Mouse (Mus musculus) erythroblast, adult 5-6 weeks (primary cell): Measurements from ENCODE around the gene Efl1. TPM values are rescaled to one million over a fixed set of nuclear protein-coding genes. Genes with fewer than 3 reads are reported as not detected.

ENCODE experiments used
- ATAC-seq: replicated peaks from 2 replicates; pipeline ENCODE4 v1.8.0; 2016; ENCODE audit warnings: moderate number of reproducible peaks, mild to moderate bottlenecking, moderate TSS enrichment, inconsistent platforms; ENCODE audit not compliant: poor library complexity, low FRiP score, severe bottlenecking
- total RNA-seq, 2 experiments: library from RNA; stranded (forward) in 1 of 2; stranded (reverse) in 1 of 2; fragments of 150-400 nt in 1 of 2; fragments of 200-764, 138-1000 nt in 1 of 2; gene quantifications; 2 replicates each; pipeline versions ENCODE4 v1.2.3 to v1.2.4; 2015 to 2017; ENCODE audit warnings: low replicate concordance in 2 of 2

Efl1 gene
- total RNA-seq (2015; ENCODE audit: low replicate concordance) (1.9 and 3.1 TPM in 2 replicates), total RNA-seq (2017; ENCODE audit: low replicate concordance) (6.4 and 8.5 TPM in 2 replicates)

DNA sequence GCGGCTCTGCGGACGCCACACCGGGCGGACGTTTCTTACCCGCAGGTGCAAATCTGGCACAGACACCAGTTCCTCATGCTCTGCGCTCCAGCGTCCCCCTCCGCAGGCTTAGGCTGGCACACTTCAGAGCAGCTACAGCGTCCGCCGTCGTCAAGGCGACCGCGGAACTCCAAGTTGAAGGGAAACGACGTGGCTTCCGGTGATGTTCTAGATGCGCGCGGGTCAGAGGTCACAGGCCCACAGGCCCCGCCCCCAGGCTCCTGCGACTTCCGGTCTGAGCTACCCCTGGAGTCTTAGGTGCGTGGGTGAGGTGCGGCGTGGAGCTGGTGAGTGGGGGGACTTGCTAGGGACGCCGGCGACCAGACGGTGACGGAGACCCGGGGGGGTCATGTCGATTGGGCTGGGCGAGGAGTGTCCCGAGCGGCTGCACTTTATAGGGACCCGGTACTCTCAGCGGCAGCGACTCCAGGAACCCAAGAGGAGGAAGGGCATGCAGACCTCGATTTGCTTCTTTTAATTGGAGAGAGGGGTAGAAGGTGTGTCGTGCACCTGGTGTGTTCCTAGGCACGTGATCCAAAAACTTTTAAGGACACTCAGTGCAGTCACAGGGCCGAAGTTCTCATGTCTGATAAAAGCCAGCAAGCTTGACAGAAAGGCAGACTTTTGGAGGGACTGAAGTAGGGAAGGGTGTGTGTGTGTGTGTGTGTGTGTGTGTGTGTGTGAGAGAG lies at the start of gene Efl1, which contains the start of gene Saxo2:
Gene Efl1, plus strand, starts transcription at position 262 of the 728 bp plus-strand sequence.
Gene Saxo2, minus strand, starts transcription at position 176 of the 728 bp plus-strand sequence.
- ATAC-seq = peak; percentile 99

DNA sequence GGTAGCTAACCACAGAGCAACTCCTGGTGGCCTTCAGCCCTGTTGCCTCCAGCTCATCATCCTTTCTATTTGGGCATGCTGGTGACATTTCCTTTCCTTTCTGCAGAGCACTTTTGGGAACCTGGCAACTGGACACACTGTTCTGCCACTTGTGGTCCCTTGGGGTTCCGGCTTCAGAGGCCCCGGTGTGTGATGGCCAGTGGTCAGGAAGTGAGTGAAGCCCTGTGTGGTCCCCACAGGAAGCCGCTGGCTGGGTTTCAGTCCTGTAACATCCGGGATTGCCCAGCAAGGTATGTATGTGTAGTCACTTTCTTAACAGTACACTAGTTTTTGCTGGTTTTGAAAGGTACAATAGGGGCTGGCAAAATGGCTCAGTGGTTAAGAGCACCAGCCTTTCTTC lies 46.4 kb upstream of the Efl1 start:
- ATAC-seq = no peak

DNA sequence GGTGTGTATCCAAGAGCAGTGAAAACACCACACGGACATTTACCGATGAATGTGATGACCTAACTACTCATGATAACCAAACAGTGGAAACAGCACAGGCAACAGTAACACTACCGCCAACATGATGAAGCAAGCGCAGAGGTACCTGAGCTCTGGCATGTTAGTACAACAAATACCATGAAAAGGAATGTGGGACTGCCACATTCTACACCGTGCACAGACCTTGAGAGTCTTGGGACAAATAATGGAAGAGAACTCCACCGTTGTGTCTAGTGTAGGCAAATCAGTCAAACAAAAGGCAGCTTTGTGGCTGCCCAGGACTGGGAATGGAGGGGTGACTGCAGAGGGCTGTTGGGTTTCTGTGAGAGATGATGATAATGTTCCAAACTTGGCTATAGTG lies 43.0 kb upstream of the Efl1 start:
- no peak for ATAC-seq

DNA sequence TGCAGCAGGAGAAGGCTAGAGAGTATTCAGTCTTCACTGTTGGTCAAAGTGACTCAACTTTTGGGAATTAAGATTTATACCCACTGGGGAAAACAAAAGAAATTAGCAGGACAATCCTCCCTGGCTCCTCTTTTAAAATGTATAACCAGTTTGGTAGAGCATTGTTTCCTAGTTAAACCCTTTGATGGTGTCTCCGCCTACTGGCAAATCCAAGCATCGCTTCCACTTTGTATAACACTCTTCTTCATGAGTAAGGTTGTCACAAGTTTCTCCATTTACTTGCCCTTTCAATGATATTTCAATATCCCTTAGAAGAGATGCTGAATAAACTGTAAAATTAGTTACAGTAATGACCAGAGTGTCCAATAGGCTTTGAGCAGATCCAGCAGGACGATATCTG lies 38.8 kb upstream of the Efl1 start:
- no peak for ATAC-seq

DNA sequence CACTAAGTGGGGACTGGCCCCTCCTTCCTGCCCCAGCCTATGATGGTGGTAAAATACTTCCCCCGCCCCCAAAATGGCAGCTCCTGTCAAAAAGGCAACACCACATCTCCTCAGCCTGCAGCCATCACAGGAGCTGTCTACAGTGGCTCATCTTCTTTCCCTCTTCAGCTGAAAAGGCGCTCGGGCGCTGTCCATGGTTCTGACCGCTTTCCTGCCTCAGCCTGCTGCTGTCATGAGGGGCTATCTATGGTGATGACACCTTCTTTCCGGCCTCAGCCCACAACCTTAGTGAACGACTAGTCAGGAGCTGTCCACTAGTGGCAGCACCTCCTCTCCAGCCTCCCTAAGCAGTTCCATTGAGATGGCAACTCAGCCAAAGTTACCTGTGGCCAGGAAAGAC lies 23.1 kb upstream of the Efl1 start:
- no peak for ATAC-seq

DNA sequence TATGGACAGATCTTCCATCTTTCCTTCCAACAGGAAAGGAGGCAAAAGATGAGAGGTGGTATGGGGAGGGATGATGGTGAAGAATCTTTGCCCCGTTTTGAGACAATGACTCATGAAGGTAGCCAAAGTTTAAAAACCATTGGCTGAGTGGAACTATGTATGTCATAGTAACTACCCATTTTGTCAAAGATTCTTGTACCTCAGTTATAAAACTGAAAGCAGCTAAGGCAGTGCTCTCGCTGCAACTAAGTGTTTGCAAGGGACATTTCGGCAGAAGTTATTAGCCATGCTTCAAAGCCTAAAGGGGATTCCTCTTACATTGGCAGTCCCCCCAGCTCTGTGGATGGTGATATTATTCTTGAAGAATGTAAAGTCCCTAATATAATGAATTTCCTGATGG lies 1.2 kb upstream of the Efl1 start:
- no peak for ATAC-seq

DNA sequence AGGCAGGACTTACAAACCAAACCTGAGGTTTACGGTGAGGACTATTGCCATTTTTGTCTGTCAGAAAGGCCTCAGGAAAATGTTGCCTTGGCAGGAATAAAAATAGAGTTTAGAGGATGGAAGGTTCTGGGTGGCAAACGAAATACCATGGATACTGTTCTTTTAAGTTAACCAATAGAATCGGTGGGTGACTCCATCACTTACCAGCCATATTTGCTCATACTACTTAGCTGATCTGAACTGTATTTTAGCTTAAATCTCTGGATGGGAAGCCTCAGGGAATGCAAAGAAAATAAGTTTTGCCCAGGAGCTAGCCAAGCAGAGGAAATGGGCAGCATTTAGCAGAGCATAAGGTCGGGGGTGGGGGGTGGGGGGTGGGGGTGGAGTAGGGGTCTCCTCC lies 505 bp upstream of the Efl1 start:
- no peak for ATAC-seq

DNA sequence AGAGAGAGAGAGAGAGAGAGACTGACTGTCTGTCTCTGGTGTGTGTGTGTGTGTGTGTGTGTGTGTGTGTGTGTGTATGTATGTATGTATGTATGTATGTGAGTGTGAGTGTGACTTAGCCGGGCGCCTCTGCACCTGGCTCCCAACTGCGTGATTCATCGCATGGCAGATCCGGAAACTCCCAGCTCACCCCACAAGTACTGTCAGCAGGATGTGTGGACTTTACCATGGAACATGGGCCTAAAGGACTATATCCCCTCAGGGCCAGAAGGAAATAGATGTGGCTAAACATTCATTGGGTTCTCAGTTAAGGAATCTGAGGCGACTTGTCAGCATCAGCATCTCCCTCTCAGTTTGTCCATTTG lies 649 bp downstream of the Efl1 start:
- no peak for ATAC-seq

DNA sequence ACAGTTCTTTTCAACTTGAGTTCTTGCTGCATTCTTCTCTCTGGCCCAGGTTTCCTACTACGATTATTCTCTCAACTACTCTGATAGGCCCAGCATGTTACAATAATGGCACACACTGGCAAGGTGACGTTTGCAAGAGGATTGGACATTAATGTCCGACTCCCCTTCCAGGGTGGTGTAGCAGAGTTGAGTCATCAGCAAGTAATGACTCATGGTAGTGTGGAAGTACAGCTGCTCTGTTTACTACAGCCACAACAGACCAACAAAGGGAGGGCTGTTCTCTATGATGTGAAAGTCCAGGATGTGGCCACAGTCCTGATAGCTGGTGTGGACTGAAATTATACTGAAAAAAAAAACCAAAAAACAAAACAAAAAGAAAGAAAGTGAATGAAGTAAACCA lies 16.2 kb downstream of the Efl1 start:
- no peak for ATAC-seq

DNA sequence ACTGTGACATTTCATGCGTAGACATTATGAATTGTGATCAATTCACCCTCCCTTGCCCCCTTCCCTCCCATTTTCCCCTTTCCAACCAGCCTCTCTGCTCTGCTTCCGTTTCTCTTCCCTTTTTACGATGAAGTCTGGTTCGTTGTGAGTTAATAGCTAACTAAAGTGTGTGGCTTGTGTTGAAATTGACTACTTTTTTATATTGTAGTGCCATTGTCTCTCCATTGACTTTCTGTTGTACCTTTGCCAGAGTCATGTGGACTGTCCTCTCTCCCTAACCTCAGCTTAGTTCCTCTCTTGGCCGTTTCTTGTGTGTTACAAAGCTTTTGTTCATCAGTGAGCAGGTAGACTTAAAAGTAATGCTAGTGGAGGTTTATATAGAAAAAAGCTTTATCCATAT lies 27.6 kb downstream of the Efl1 start:
- no peak for ATAC-seq

DNA sequence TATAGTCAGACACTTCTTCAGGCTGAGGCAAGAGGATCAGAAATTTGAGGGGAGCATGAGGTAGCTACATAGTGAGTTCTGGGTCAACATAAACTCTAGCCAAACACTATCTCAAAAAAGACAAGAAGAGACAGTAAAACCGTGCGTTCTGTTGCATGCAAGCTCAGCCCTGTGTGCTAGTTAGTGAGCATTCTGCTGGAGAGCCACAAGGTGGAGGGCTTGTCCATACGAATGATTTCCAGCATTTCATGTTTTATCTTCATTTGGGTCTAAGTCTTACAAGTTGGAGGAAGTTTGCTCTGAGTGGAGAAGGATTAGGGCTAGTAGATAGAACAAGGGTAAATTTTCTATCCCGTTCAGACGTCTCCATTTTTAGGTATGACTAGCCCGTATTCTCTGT lies 28.4 kb downstream of the Efl1 start:
- ATAC-seq = no peak

DNA sequence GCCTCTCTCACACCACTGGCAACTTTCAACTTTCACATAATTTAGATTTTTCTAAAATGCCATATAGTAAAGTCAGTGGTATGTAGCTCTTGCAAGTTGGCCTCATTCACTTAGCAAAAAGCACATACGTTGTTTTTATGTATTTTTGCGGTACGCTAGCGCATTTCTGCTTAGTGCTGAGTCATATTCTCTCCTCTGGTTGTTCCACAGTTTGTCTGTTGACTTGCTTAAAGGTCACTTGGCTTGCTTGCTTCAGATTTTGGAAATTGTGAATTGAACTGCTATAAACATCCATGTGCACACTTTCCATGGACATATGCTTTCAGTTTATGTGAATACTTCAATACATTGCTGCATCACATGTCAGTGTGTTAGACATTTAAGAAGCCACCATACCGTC lies 31.5 kb downstream of the Efl1 start:
- ATAC-seq = no peak

DNA sequence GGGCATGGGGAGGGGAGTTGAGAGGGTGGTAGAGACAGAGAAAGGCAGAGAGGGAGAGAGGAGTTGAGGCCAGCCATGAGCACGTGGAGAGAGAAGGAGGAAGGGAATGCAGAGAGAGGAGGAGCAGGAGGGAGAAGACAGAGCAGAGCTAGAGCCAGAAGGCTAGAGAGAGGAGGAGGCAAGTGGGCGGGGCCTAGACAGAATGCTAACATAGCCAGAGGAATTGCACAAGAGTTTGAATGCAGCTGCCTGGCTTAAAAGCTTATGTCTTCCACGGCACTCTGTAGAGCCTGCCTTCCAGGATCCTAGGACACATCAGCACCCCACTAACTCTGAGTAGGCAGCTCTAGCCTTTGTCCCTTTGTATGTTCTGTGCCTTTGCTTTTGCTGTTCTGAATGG lies 40.3 kb downstream of the Efl1 start:
- no peak for ATAC-seq

DNA sequence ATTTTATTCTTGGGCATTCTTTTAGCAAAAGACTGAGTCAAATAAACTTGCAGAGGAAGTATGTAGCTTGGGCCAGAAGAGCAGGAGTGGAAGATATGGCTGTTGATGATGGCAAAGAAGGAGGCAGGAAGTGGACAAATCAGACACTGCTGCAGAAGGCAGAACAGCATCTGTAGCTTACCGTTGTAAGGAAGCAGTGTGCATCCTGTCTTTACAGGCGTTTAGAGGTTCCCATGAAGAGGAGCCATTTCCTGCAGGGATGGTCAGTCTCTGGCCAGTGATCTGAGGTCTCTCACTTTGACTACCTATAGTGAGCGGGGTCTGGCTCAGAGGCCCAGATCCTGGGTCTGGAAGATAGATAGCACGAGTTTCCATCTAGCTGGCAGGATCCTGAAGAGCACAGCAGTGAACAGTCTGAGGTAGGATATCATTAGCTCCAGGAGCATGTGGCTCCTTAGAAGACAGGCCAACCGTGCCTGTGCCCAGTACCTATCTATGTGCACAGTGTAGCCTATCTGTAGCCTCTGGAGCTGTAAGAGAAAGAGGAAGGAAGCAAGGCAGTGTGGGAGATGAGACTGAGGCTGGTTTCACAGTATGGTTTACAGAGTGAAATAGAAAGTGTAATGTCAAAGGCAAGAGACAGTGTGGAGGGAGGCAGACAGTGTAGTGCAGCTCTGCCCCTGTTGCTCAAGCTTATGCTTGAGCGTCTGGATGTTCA lies 42.8 kb downstream of the Efl1 start:
- ATAC-seq = no peak

DNA sequence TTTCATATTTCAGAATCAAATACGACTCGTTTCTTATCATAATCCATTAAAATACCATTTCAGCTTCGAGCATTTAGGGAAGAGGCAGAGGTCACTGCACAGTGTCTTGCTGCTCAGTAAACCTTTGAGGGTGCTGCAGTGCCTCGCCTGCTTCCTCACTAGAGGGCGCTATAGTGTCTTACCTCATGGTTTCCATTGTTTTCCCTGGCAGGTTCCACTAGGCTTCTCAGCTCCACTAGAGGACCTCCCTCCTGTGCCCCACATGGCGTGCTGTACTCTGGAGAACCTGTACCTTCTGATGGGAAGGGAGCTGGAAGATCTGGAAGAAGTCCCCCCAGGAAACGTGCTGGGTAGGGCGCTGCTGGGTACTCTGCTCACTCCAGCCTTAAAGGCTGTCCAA lies 49.3 kb downstream of the Efl1 start:
- peak; percentile 74; the same call in 1 of the 2 replicates for ATAC-seq

DNA sequence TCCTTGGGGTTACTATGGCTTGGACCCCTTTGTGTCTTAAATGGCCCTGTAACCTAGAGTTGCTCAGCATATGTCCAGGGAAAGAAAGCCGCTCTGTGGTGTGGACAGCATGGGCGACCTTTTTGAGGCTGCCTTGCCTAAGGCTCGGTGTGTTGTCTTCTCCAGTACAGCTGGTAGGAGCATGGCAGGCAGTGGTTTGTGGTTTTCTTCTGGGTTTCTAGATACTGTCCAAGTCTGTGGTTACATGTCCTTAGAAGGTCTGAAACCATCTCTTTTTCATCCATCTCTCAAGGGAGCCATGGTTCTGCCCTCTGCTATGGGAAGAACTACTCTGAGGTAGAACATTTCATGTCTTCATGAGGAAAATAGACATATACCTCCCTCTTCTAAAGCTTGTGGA lies 50.6 kb downstream of the Efl1 start:
- no peak for ATAC-seq

DNA sequence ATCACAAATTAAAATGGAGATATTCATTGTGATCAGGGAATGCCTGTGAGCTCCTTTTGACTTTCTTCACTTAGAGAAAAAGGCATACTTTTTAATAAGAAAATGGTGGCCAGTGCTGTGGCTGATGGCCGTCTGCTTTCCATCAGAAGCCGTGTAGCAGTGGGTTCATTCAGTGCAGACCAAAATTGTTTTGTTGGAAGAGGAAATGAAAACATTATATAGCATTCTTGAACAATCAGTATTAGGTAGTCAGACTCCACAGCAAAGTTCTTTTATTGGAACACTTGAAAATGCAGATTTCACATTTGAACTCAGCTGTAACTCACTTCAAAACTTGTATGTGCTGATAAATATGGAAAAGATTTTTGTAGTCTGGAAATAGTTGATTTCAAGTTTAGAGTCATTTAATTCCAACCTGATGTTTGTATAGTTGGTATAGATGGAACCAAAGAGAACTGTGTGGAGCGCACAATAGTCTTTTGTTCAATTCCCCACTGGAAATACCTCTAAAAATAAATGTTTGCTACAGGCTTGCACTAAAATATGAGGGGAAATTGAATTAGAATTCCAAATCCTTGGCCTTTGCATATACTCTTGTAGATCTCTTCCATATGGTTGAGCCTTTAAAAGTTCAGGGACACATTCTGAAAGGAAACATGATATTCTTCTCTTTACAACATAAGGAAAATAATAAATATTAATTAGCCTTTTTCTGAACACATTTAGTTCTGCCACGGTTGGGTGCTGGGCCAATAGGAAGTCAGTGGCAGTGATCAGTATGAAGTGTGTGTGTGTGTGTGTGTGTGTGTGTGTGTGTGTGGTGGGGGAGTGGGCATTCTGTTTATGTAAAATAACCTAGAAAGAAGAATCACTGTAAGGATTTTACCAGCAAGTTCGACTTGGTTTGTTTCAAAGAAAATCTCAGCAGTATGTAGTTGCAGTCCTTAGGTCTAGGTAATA lies 54.2 kb downstream of the Efl1 start:
- ATAC-seq = no peak

DNA sequence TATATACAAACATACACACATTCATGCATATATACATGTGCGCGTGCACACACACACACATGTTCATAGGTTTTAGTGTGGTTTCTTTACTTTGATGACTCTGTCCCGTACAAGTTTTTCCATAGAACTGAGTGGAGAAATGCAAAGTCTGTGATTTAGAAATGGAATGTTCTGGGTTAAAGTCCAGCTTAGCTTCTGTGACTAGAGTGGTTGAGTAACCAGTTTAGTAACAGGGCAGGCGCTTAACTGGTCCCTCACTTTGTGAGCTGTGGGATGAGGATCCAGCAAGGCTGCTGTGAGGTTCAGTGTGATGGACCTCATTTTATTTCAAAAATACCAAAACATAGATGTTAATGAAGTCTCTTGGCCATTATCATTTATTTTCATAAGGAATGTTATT lies 60.8 kb downstream of the Efl1 start:
- ATAC-seq = no peak

DNA sequence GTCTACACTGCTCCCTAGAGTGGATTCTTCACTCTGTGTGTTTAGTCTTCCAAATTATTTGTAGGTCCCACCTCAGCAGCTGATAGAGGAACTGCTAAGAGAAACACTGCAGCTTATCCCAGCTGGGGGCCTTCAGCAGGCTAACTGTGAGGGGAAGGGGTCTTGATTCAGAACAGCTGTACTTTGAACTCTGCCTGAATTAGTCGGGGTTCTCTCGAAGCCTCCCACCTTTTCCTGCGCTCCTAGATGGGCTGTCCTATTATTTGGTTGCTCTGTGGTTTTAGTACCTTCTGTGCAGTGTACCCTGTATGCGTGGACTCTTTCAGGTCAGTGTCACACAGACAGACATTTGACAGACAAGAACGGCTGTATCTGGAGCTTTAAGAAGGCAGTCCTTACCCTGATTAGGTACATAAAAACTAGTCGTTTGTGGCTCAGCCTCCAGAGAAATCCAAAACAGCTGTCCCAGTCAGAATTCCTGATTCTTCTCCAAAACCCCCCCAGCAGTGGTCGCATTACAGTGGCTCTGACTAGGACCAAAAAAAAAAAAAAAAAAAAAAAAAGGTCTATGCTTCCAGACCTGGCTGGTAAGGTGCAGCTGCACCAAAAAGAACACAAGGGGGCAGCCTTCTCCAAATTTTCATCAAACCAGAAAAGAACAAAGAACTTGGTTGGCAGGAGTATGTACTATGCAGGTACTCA lies 66.9 kb downstream of the Efl1 start:
- ATAC-seq = no peak
